Mouse (Mus musculus) adrenal gland, adult 18-20 months (tissue): ENCODE data around the gene Sh3d21. TPM values are rescaled to one million over a fixed set of nuclear protein-coding genes. Genes with fewer than 3 reads are reported as not detected.
A peak's percentile ranks its signal among the peaks of the same experiment; 100 is the strongest.

ENCODE experiments used
- DNase-seq, 2 experiments: peaks; one replicate each; pipeline ENCODE4 v3.0.0; 2021 to 2022; ENCODE audit warnings: low spot score in 2 of 2
- total RNA-seq, 2 experiments: library from RNA; stranded (reverse); gene quantifications; 1 replicate in 1 of 2; 2 replicates in 1 of 2; pipeline ENCODE4 v1.2.3; 2021

Gene Sh3d21
- total RNA-seq, 2 experiments from 2014 or later, result 2.8 to 2.9 TPM

DNA sequence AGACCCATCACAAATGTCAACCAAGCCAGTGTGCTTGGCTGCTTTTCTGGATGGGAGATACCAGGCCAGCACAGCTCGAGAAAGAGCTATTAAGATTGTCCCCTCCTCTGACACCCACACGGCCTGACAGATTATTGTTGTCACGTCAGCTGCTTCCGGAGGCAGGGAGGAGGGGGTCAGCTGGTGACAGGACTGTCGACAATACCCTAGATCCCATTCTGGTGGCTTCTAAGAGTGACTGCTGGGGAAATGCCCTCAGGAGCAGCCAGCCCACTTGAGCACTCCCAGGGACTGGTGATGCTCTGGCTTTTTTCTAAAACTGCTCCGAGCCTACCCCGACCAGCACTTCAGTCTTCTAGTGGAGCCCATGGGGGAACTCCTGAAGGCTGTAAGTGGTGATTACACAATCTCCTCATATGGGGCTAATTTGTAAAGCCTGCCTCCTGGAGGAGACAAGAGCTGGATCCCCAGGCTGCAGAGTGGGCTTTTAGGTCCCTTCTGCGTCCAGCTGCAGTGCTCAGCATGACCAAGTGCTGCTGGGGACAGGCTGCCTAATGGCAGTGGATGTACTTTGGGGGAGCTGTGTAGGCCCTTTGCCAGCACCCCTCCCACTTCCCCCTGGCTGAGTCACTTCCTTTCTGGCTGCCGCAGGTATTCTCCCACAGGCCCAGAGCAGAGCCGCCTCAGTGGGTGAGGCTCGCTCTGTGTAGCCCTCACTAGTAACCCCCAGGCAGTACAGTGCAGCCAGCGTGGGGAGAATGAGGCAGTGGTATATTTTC lies 52.7 kb downstream of the Sh3d21 start:
- peak; percentile 78 to 79 for DNase-seq

DNA sequence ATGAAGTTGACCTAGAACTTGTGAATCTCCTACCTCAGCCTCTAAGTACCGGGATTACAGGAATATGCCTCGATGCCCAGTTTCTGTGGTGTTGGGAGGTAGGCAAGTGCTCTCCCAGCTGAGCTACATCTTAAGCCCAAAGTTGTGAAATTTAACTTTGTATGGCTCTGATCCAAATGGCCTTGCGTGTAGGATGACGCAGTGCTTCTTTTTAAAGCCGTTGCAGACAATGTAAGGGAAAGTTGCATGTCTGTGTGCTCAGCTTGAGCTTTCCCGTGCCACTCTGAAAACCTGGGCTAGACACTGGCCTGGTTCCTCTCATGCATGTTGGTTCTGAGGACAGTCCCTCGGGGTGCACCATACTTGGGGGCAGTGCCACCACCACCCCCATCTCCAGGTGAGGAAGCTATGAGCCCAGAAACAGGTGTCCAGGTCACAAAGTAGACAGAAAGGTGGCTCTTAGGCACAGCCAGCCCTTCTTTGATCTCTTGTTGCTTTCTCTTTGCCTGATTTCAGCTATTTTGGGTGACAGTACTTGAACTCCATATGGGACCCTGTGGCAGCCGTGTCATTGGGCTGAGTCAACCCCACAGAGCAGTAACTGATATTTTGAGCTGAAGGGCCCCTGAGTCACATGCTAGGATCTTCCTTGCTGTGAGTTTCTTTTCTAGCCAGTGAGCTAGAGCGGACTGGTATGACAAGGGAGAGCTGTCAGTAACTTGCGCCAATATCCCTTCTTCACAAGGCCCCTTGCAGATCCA lies 53.5 kb downstream of the Sh3d21 start:
- DNase-seq, result peak in 1 of 2 experiments; percentile 41

DNA sequence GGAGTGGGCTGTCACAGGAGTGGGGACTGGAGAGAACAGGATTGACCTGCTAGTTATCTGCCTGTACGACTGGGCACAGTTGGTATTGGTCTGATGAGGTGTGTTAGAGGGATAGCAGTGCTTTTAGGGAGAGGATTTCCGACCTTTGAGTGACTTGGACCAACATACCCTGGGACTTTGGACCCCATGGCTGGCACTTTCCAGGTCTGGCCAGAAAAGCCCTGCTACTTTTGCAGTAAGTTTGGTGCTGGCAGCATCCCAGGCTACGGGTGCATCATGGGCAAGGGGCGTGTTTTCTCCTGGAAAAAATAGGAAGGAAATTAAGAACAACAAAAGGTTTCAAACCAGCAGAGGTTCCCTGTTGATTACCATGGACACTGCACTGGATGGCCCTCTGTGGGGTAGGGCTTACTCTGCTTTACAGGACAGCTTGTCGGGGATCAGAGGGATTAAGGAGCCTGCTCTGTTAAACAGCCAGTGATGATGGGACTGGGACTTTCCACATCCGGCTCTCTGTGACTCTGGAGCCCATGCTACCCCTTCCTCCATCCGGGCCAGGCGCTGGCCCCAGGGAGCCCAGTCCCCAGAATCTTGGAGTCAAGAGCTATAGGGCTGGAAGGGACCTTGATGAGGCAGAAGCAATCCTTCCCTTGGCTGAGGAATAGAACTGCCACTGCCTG lies 55.1 kb downstream of the Sh3d21 start:
- no peak for DNase-seq

DNA sequence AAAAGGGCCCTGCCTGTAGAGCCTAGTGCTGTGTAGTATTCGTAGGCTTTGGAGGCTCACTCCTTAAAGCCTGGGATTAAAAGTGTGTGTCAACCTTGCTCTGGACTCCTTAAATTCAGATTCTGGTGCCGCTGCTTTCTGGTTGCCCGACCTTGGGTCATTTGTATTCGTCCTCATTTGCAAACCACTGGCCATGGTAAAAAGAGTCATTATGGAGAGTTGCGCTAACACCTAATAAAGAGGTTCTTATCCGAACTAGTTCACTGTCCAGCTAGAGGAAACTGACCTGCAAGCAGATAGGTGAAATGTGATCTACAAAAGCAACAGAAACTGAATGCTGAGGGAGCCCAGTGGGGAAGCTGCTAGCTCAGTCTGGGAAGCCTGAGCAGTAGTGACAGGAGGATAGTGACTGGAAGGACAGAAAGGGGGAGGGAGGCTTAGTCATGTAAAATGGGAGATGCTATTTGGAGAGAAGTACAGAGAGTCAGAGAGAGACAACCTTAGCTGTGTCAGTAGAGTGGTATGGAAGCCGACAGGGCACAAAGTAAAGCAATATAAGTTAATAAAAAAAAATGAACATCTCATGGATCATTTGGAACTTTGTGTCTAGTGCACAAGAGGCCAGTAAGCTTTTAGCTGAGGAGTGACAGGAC lies 58.0 kb downstream of the Sh3d21 start:
- DNase-seq, result no peak

DNA sequence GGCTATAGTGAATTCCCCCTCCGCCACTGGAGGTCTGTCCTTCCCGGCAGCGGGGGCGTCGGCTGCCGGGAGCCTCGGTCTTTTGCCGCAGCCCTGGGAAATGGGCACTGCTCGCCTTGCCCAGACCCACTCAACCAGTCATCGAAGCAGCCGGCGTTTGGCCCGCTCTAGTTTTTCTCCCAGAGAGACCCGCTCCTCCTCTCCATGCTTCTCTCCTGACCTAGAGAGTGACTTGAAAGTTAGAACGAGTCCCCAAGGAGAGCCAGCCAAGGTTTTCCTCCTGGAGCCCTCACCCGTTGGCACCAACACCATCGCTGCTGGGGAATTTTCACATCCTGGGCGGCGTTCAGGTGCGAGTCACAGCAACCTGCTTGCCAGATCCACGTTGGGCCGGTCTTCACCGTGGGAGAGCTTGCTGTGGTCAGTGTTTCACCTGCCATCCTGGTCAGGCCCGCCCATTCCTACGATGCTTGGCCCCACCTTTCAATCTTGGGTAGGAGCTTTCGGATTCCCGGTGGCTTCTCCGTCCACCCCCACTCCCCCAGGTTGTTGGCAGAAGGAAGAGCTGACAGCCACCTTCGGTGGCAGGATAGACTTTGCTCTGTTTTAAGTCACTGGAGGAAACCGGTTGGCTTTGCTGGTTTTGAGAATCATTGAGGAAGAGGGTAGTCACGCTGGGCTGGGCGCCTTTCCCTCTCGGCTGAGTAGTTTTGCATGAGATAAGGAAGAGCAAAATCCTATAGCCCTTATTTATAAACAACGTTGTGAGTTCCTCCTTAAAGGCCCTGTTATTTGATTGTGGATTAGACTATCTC lies 58.8 kb downstream of the Sh3d21 start:
- peak in 1 of 2 experiments; percentile 41 for DNase-seq

DNA sequence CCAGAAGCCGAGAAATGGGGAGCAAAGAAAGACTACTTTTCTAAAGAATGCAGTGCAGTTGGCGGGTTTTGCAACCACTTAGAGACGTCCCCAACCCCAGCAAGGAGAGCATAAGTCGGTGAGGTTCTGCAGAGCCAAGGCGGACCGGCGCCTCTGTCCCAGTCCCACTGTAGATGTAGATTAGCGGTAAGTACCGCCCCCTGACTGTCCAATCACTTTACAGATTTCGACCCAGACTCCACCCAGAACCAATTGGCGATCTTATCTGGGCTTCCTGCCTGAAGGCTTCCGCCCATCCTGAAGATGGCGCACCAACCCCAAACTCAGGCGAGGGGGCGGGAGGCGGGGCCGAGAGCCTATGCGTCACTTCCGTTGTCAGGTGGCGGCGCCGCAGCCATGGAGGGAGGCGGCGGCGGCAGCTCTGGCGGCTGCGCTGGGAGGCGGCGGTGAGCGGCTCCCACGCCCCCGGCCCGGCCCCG lies 59.7 kb downstream of the Sh3d21 start, which contains the start of gene Stk40:
Gene Stk40 (plus strand): TSS at position 368 of the 479 bp plus-strand sequence.
- DNase-seq, result peak; percentile 93

DNA sequence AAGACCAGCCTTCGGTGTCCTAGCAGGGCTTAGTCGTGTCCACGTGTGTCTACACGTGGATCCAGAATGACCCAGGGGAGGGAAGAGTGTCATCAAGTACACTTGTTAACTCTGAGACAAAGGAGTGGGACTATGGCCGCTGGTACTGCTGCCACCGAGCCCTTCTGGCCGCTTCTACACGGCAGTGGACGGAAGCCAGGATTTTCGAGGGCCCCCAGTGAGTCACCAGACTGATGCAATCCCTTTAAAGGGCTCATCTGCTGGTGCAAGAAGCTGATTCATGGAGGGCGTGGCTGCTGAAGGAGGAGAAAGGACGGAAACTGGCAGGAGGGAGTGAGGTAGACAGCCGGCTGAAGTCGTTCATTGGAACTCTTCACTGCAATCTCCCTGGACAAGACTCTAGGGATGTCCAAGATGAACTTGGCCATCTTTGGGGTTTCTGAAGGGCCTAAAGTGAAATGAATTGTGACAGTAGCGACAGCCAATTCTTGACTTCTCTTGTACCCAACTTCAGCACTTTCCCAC lies 60.2 kb downstream of the Sh3d21 start:
- DNase-seq, result peak; percentile 79 to 90

DNA sequence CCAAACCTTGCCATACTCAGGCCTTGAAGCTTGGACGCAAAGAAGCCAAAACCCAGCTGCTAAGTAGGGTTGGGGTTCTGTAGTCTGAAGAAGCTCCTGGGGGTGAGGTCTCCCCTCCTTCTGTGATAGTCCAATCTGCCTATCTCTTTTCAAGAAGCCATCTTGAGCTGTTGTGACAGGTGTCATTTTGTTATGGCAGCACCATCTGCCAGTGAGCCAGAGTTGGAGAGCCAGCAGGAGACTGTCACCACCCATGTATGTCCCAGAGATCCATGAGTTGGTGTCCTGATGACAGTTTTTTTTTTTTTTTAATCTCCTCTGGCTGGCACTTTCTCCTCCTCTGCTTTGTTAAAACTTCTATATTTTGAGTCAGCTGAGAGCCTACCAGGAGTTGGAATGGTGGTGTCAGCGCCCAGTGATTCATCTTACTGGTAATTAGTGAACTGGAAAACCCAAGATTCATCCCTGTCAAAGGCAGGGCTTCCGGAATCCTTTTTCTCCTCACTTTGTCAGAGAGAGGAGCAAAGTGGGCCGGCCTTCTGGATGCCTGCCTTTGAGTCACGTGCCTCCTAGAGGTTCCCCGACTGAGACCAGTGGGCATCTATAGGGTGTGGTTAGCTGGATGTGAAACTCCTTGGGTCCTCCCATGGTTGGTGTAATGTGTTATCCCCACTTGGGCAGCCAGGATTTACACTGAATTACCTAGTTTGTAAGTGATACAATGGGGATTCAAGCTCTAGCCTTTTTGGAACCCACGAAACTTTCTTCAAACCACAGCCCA lies 61.0 kb downstream of the Sh3d21 start:
- peak; percentile 33 to 35 for DNase-seq

DNA sequence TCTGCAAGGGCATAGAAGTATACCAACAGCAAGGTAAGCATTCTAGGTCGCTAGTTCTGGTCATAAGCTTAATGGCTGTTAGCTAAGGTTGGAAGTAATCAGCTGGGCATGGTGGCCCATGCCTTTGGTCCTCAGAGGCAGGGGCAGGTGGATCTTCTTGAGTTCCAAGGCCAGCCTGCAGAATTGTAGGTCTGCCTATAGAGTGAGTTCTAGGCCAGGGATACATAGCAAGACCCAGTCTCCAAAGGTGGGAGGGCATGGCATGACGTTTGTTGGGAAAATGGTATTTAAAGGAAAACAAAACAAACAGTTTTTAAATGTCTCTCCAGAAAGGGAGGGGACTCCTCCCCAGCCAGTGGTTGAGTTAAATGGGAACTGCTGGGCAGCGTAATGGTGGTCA lies 62.5 kb downstream of the Sh3d21 start:
- DNase-seq, result no peak

Other genes with a start within 250 kb of the Sh3d21 start
- gene Csf3r, start 138.9 kb downstream of the Sh3d21 start, total RNA-seq, result 1 to 10 TPM; 2.3 to 3.0 TPM
- gene Mrps15, start 116.6 kb downstream of the Sh3d21 start, total RNA-seq, result 10 to 100 TPM; 85.5 to 99.2 TPM
- 10 to 100 TPM in 1 of 2 experiments, 1 to 10 TPM in 1; 7.2 to 10.6 TPM for gene Oscp1, start 104.9 kb downstream of the Sh3d21 start, total RNA-seq
- gene Lsm10, start 66.9 kb downstream of the Sh3d21 start, total RNA-seq, result 10 to 100 TPM; 18.7 to 25.2 TPM
- gene Stk40, start 59.5 kb downstream of the Sh3d21 start, total RNA-seq, result 10 to 100 TPM; 63.0 to 77.6 TPM
- 10 to 100 TPM; 13.3 to 13.8 TPM for gene Eva1b, start 15.7 kb downstream of the Sh3d21 start, total RNA-seq
- gene Thrap3, start 39.3 kb upstream of the Sh3d21 start, total RNA-seq, result 100 to 1,000 TPM; 142 to 182 TPM
- gene Map7d1, start 92.9 kb upstream of the Sh3d21 start, total RNA-seq, result 10 to 100 TPM; 56.3 to 63.1 TPM
- gene Trappc3, start 98.8 kb upstream of the Sh3d21 start, total RNA-seq, result 10 to 100 TPM; 89.7 to 92.1 TPM
- gene Col8a2, start 123.3 kb upstream of the Sh3d21 start, total RNA-seq, result 1 to 10 TPM; 2.6 to 2.8 TPM
- 10 to 100 TPM; 31.0 to 31.2 TPM for gene Adprhl2, start 158.2 kb upstream of the Sh3d21 start, total RNA-seq
- gene Tekt2, start 162.2 kb upstream of the Sh3d21 start, total RNA-seq, result 1 to 10 TPM; 2.8 to 4.5 TPM